9 mouse cellular contexts compared by ENCODE assay signal in the genomic region with DNA sequence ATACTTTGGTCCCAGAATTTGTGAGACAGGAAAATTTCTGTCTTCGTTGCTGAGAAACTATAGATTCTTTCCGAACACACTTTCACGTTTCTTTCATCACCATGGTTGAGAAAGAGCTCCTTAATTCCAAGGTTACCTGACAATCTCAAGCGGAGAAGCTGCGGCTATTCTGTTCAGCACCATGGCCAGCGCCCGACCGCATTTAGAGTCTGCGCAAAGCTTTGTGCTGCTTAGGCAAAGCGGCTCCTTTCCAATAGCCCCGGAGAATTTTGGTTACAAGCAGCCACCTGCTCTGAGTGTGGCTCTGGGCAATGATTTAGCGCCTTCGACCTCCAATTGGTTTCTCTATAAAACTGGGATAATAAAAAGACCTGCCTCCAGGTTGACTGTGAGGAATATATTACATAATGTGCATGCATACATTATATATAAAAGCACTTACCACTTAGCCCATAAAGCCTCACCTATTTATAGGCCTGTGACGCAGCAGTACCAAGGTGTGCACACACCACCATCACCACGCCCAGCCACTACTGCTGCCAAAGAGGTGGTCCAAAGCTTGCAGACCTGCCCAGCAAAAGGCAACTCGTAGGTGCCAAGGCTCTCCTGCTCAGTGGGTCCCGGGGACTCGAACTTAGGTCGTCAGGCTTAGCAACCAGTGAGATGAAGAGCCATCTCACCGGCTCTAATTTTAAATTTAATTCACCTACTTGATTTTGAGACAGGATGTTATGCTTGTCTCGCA. TPM values are rescaled to one million over a fixed set of nuclear protein-coding genes. Genes with fewer than 3 reads are reported as not detected.
DNase-seq lines count a peak whose midpoint lies in the region; ATAC-seq lines count a peak whose summit lies in the region.
"Had no signal": no experiment of that assay in that cellular context is flagged by ENCODE, and none has a peak within 500 bp of the region (broad histone marks: within the 10 kb centered on the region; RNA-seq: fewer than 3 reads in every experiment).

No protein-coding gene starts in this region.

- H3K27ac ChIP-seq in midbrain, embryonic 10.5 days (replicated peaks), result no peak overlapping the region
- no peak overlapping the region for H3K27ac ChIP-seq in midbrain, embryonic 16.5 days (ENCODE audit: low read length)
- H3K27ac ChIP-seq in liver, embryonic 13.5 days, result no peak overlapping the region
- H3K27ac ChIP-seq: embryonic facial prominence, embryonic 12.5 days; stomach, embryonic 15.5 days had no signal

- H3K9ac ChIP-seq in midbrain, embryonic 16.5 days (ENCODE audit: low read depth, low read length), result no peak overlapping the region
- H3K9ac ChIP-seq in liver, embryonic 13.5 days, result no peak overlapping the region
- H3K9ac ChIP-seq: embryonic facial prominence, embryonic 12.5 days; stomach, embryonic 15.5 days had no signal

- ATAC-seq in midbrain, embryonic 16.5 days, result no peak
- no peak for ATAC-seq in liver, embryonic 13.5 days (ENCODE audit: low read depth)

- H3K4me2 ChIP-seq in midbrain, embryonic 16.5 days (ENCODE audit: low read length), result no peak overlapping the region
- no peak overlapping the region for H3K4me2 ChIP-seq in liver, embryonic 13.5 days
- H3K4me2 ChIP-seq: embryonic facial prominence, embryonic 12.5 days; stomach, embryonic 15.5 days had no signal

- no peaks in the 10 kb centered on the region for H3K36me3 ChIP-seq in midbrain, embryonic 10.5 days
- H3K36me3 ChIP-seq in midbrain, embryonic 16.5 days (ENCODE audit: control insufficient read depth, insufficient read depth, low read length), result no peaks in the 10 kb centered on the region
- no peaks in the 10 kb centered on the region for H3K36me3 ChIP-seq in liver, embryonic 13.5 days
- H3K36me3 ChIP-seq: embryonic facial prominence, embryonic 12.5 days; stomach, embryonic 15.5 days had no signal

- peaks cover 5% of the 10 kb centered on the region for H3K4me1 ChIP-seq in midbrain, embryonic 10.5 days
- no peaks in the 10 kb centered on the region for H3K4me1 ChIP-seq in midbrain, embryonic 16.5 days (ENCODE audit: control insufficient read depth, insufficient read depth, low read length)
- H3K4me1 ChIP-seq in liver, embryonic 13.5 days (replicated peaks), result 0 out of 2 replicates have a peak, but pooled peaks cover 2% of the 10 kb centered on the region
- H3K4me1 ChIP-seq: stomach, embryonic 15.5 days had no signal

- DNase-seq in midbrain, embryonic 10.5 days (ENCODE audit: low spot score), result peak; percentile 70
- DNase-seq in ZHBTc4 (ENCODE audit: low read depth, low spot score), result peak; percentile 78
- DNase-seq in embryo, embryonic 9.5 days (ENCODE audit: extremely low spot score), result peak; percentile 63
- DNase-seq in liver, embryonic 13.5 days, result peak; percentile 24
- DNase-seq in spleen, postnatal 10 days (ENCODE audit: low spot score in 2 of 2), result peak; percentile 45 to 82
- no peak for DNase-seq in layer of hippocampus, adult 9-10 months (ENCODE audit: low spot score)

- no peaks in the 10 kb centered on the region for H3K9me3 ChIP-seq in midbrain, embryonic 10.5 days (replicated peaks)
- H3K9me3 ChIP-seq in midbrain, embryonic 16.5 days (replicated peaks; ENCODE audit: control insufficient read depth, low read length, poor library complexity, severe bottlenecking), result no peaks in the 10 kb centered on the region
- H3K9me3 ChIP-seq in liver, embryonic 13.5 days (replicated peaks), result no peaks in the 10 kb centered on the region
- H3K9me3 ChIP-seq: embryonic facial prominence, embryonic 12.5 days; stomach, embryonic 15.5 days had no signal

- H3K4me3 ChIP-seq in midbrain, embryonic 10.5 days, result no peak overlapping the region
- no peak overlapping the region for H3K4me3 ChIP-seq in midbrain, embryonic 16.5 days (ENCODE audit: low read depth, low read length)
- no peak overlapping the region for H3K4me3 ChIP-seq in liver, embryonic 13.5 days (replicated peaks)
- H3K4me3 ChIP-seq: embryonic facial prominence, embryonic 12.5 days; stomach, embryonic 15.5 days had no signal

- peaks cover 33% of the 10 kb centered on the region for H3K27me3 ChIP-seq in midbrain, embryonic 10.5 days (ENCODE audit: low read depth, poor library complexity, severe bottlenecking)
- H3K27me3 ChIP-seq in midbrain, embryonic 16.5 days (ENCODE audit: control insufficient read depth, insufficient read depth, low read depth, low read length), result peaks cover 33% of the 10 kb centered on the region
- H3K27me3 ChIP-seq in liver, embryonic 13.5 days, result peaks cover 36% of the 10 kb centered on the region

- WGBS in midbrain, embryonic 10.5 days, result 29% methylated on average over 21 of the region's 21 CpGs
- 33% methylated on average over 21 of the region's 21 CpGs for WGBS in midbrain, embryonic 16.5 days
- WGBS in liver, embryonic 13.5 days (ENCODE audit: insufficient replicate concordance), result 19% methylated on average over 21 of the region's 21 CpGs

RNA-seq across cellular contexts. Expression of a gene that starts 15.8 kb away (rescaled TPM):
- polyA plus RNA-seq in midbrain, embryonic 10.5 days (2016; fragmentation: Nextera tagmentation; extraction: Ambion mirVana), result 5.4 and 6.2 TPM in 2 replicates
- 15.2 and 15.7 TPM in 2 replicates for polyA plus RNA-seq in midbrain, embryonic 16.5 days (2015; fragmentation: Nextera tagmentation; extraction: Ambion mirVana)
- polyA plus RNA-seq in liver, embryonic 13.5 days (2015; fragmentation: Nextera tagmentation; extraction: Ambion mirVana), result 1.4 and 1.5 TPM in 2 replicates

RNA-seq across cellular contexts. Expression of a gene that starts 23.1 kb away (rescaled TPM):
- 19.3 and 22.5 TPM in 2 replicates for polyA plus RNA-seq in midbrain, embryonic 10.5 days (2016; fragmentation: Nextera tagmentation; extraction: Ambion mirVana)
- 15.2 and 16.9 TPM in 2 replicates for polyA plus RNA-seq in midbrain, embryonic 16.5 days (2015; fragmentation: Nextera tagmentation; extraction: Ambion mirVana)
- 6.4 and 6.6 TPM in 2 replicates for polyA plus RNA-seq in liver, embryonic 13.5 days (2015; fragmentation: Nextera tagmentation; extraction: Ambion mirVana)

RNA-seq across cellular contexts. Expression of a gene that starts 25.3 kb away (rescaled TPM):
- polyA plus RNA-seq in midbrain, embryonic 10.5 days (2016; fragmentation: Nextera tagmentation; extraction: Ambion mirVana), result 2.6 and 4.6 TPM in 2 replicates
- not detected in 2 replicates for polyA plus RNA-seq in midbrain, embryonic 16.5 days (2015; fragmentation: Nextera tagmentation; extraction: Ambion mirVana)
- 1.3 and 1.8 TPM in 2 replicates for polyA plus RNA-seq in liver, embryonic 13.5 days (2015; fragmentation: Nextera tagmentation; extraction: Ambion mirVana)

RNA-seq across cellular contexts. Expression of a gene that starts 32.2 kb away (rescaled TPM):
- 13.7 and 14.8 TPM in 2 replicates for polyA plus RNA-seq in midbrain, embryonic 10.5 days (2016; fragmentation: Nextera tagmentation; extraction: Ambion mirVana)
- polyA plus RNA-seq in midbrain, embryonic 16.5 days (2015; fragmentation: Nextera tagmentation; extraction: Ambion mirVana), result 13.4 and 16.0 TPM in 2 replicates
- polyA plus RNA-seq in liver, embryonic 13.5 days (2015; fragmentation: Nextera tagmentation; extraction: Ambion mirVana), result 6.1 and 8.8 TPM in 2 replicates

RNA-seq across cellular contexts. Expression of a gene that starts 38.3 kb away (rescaled TPM):
- polyA plus RNA-seq in midbrain, embryonic 10.5 days (2016; fragmentation: Nextera tagmentation; extraction: Ambion mirVana), result 95.4 and 96.9 TPM in 2 replicates
- polyA plus RNA-seq in midbrain, embryonic 16.5 days (2015; fragmentation: Nextera tagmentation; extraction: Ambion mirVana), result 120 and 127 TPM in 2 replicates
- 17.2 and 18.9 TPM in 2 replicates for polyA plus RNA-seq in liver, embryonic 13.5 days (2015; fragmentation: Nextera tagmentation; extraction: Ambion mirVana)
